8 mouse cellular contexts compared by ENCODE assay signal in genomic region chr14:60250366-60250765, GRCm38 (mm10). TPM values are rescaled to one million over a fixed set of nuclear protein-coding genes. Genes with fewer than 3 reads are reported as not detected.
DNase-seq lines count a peak whose midpoint lies in the region; ATAC-seq and TF ChIP-seq lines count a peak whose summit lies in the region.

No protein-coding gene starts in this region.

- H3K36me3 ChIP-seq in heart, embryonic 15.5 days = no peaks in the 10 kb centered on the region
- peaks cover 3% of the 10 kb centered on the region; the same call in 1 of the 2 replicates for H3K36me3 ChIP-seq in ES-Bruce4 (ENCODE audit: control insufficient read depth, insufficient read depth, low read length, poor library complexity, severe bottlenecking)
- H3K36me3 ChIP-seq in forebrain, postnatal 0 days (ENCODE audit: insufficient read depth) = no peaks in the 10 kb centered on the region
- 0 out of 2 replicates have a peak, but pooled peaks cover 2% of the 10 kb centered on the region for H3K36me3 ChIP-seq in liver, postnatal 0 days (replicated peaks; ENCODE audit: insufficient read depth, low read length)

- no peak for DNase-seq in heart, adult 18-20 months
- peak; percentile 14 for DNase-seq in forebrain, postnatal 0 days
- no peak for DNase-seq in liver, postnatal 0 days
- DNase-seq in cerebellum, postnatal 36 days = no peak
- DNase-seq in frontal cortex, postnatal 10 days (ENCODE audit: low spot score in 2 of 2) = no peak
- no peak for DNase-seq in frontal cortex, postnatal 14 days (ENCODE audit: low spot score in 2 of 2)

- no peak for TF ChIP-seq POLR2A in ES-Bruce4 (IDR thresholded peaks at IDR 0.05; ENCODE audit: insufficient read depth, low read length)

- H3K9ac ChIP-seq in heart, embryonic 15.5 days = peak overlapping the region; percentile 95
- H3K9ac ChIP-seq in ES-Bruce4 (ENCODE audit: low read depth, poor library complexity, severe bottlenecking) = peak overlapping the region; percentile 87
- peak overlapping the region; percentile 87 for H3K9ac ChIP-seq in forebrain, postnatal 0 days
- H3K9ac ChIP-seq in liver, postnatal 0 days (replicated peaks) = peak overlapping the region; percentile 99

- no peak for TF ChIP-seq CTCF in ES-Bruce4 (IDR thresholded peaks at IDR 0.05; ENCODE audit: low read depth, low read length)
- no peak for TF ChIP-seq CTCF in forebrain, postnatal 0 days (IDR thresholded peaks at IDR 0.05; ENCODE audit: low read depth)
- no peak for TF ChIP-seq CTCF in liver, postnatal 0 days (IDR thresholded peaks at IDR 0.05; ENCODE audit: low read depth)

- TF ChIP-seq EP300 in ES-Bruce4 (IDR thresholded peaks at IDR 0.05; ENCODE audit: insufficient read depth, low read depth, low read length) = no peak
- TF ChIP-seq EP300 in liver, postnatal 0 days (IDR thresholded peaks at IDR 0.05; ENCODE audit: low read depth) = no peak

- no peak overlapping the region for H3K27ac ChIP-seq in heart, embryonic 15.5 days
- no peak overlapping the region for H3K27ac ChIP-seq in ES-Bruce4 (ENCODE audit: insufficient read depth, low read length)
- peak overlapping the region; percentile 95; the same call in 1 of the 2 replicates for H3K27ac ChIP-seq in forebrain, postnatal 0 days (ENCODE audit: low read depth, low read length)
- H3K27ac ChIP-seq in liver, postnatal 0 days (ENCODE audit: low read depth) = peak overlapping the region; percentile 91

- ATAC-seq in heart, embryonic 15.5 days (replicated peaks; ENCODE audit: insufficient number of reproducible peaks, insufficient read depth, low FRiP score, low read depth) = no peak
- ATAC-seq in forebrain, postnatal 0 days = no peak
- no peak for ATAC-seq in liver, postnatal 0 days

- peak overlapping the region; percentile 68 for H3K4me2 ChIP-seq in heart, embryonic 15.5 days
- H3K4me2 ChIP-seq in forebrain, postnatal 0 days (ENCODE audit: low read depth) = peak overlapping the region; percentile 50
- H3K4me2 ChIP-seq in liver, postnatal 0 days (ENCODE audit: low read depth, low read length) = peak overlapping the region; percentile 86

- H3K4me1 ChIP-seq in heart, embryonic 15.5 days (replicated peaks) = peaks cover 21% of the 10 kb centered on the region
- H3K4me1 ChIP-seq in ES-Bruce4 (ENCODE audit: control insufficient read depth, insufficient read depth, low read length) = no peaks in the 10 kb centered on the region
- H3K4me1 ChIP-seq in forebrain, postnatal 0 days (ENCODE audit: insufficient read depth) = peaks cover 3% of the 10 kb centered on the region
- peaks cover 12% of the 10 kb centered on the region for H3K4me1 ChIP-seq in liver, postnatal 0 days (ENCODE audit: insufficient read depth)

- 9% methylated on average over 8 of the region's 8 CpGs for WGBS in heart, embryonic 15.5 days
- 16% methylated on average over 8 of the region's 8 CpGs for WGBS in forebrain, postnatal 0 days
- WGBS in liver, postnatal 0 days (ENCODE audit: insufficient replicate concordance) = 4% methylated on average over 8 of the region's 8 CpGs

- H3K4me3 ChIP-seq in heart, embryonic 15.5 days = peak overlapping the region; percentile 96
- H3K4me3 ChIP-seq in ES-Bruce4 (ENCODE audit: low read depth, low read length) = peak overlapping the region; percentile 87
- peak overlapping the region; percentile 77 for H3K4me3 ChIP-seq in forebrain, postnatal 0 days (ENCODE audit: low read depth, low read length)
- peak overlapping the region; percentile 90 for H3K4me3 ChIP-seq in liver, postnatal 0 days (ENCODE audit: low read depth, low read length)

- no peaks in the 10 kb centered on the region for H3K9me3 ChIP-seq in heart, embryonic 15.5 days (replicated peaks)
- no peaks in the 10 kb centered on the region for H3K9me3 ChIP-seq in ES-Bruce4 (replicated peaks; ENCODE audit: control insufficient read depth, insufficient read depth, low read length, poor library complexity, severe bottlenecking)
- no peaks in the 10 kb centered on the region for H3K9me3 ChIP-seq in forebrain, postnatal 0 days (ENCODE audit: low read length)
- no peaks in the 10 kb centered on the region for H3K9me3 ChIP-seq in liver, postnatal 0 days (ENCODE audit: low read length)

- H3K27me3 ChIP-seq in heart, embryonic 15.5 days = no peaks in the 10 kb centered on the region
- H3K27me3 ChIP-seq in ES-Bruce4 (ENCODE audit: control insufficient read depth, insufficient read depth, low read length, poor library complexity, severe bottlenecking) = no peaks in the 10 kb centered on the region
- no peaks in the 10 kb centered on the region for H3K27me3 ChIP-seq in forebrain, postnatal 0 days (ENCODE audit: insufficient read depth, low read length)
- H3K27me3 ChIP-seq in liver, postnatal 0 days (ENCODE audit: insufficient read depth, low read length) = no peaks in the 10 kb centered on the region

RNA-seq across cellular contexts. Expression of gene Nupl1, which starts 0.9 kb away (rescaled TPM):
- polyA plus RNA-seq in heart, embryonic 15.5 days (2015; fragmentation: Nextera tagmentation; extraction: Ambion mirVana) = 0.10 TPM in 1 of 2 replicates, not detected in the other
- not detected for total RNA-seq in heart, adult 18-20 months (2021)
- not detected in 2 replicates for polyA plus RNA-seq in ES-Bruce4 (2011; ENCODE audit: insufficient read depth, insufficient read length, low read depth, missing spikeins)
- total RNA-seq in forebrain, postnatal 0 days (2014; rRNA removed) = 0.23 TPM in 1 of 2 replicates, not detected in the other
- not detected in 2 replicates for polyA plus RNA-seq in forebrain, postnatal 0 days (2015; fragmentation: Nextera tagmentation; extraction: Ambion mirVana)
- polyA plus RNA-seq in liver, postnatal 0 days (2015; fragmentation: Nextera tagmentation; extraction: Ambion mirVana) = not detected in 2 replicates

RNA-seq across cellular contexts. Expression of gene Gm49336, which starts 0.9 kb away (rescaled TPM):
- polyA plus RNA-seq in heart, embryonic 15.5 days (2015; fragmentation: Nextera tagmentation; extraction: Ambion mirVana) = 30.2 and 32.1 TPM in 2 replicates
- total RNA-seq in heart, adult 18-20 months (2021) = 10 to 100 TPM; 26.4 to 28.0 TPM
- 85.2 and 91.3 TPM in 2 replicates for polyA plus RNA-seq in ES-Bruce4 (2011; ENCODE audit: insufficient read depth, insufficient read length, low read depth, missing spikeins)
- total RNA-seq in forebrain, postnatal 0 days (2014; rRNA removed) = 124 and 138 TPM in 2 replicates
- polyA plus RNA-seq in forebrain, postnatal 0 days (2015; fragmentation: Nextera tagmentation; extraction: Ambion mirVana) = 29.0 and 35.7 TPM in 2 replicates
- polyA plus RNA-seq in liver, postnatal 0 days (2015; fragmentation: Nextera tagmentation; extraction: Ambion mirVana) = 10.8 and 13.2 TPM in 2 replicates

RNA-seq across cellular contexts. Expression of gene Mtmr6, which starts 14.7 kb away (rescaled TPM):
- 23.9 and 26.3 TPM in 2 replicates for polyA plus RNA-seq in heart, embryonic 15.5 days (2015; fragmentation: Nextera tagmentation; extraction: Ambion mirVana)
- 10 to 100 TPM; 30.9 to 31.0 TPM for total RNA-seq in heart, adult 18-20 months (2021)
- polyA plus RNA-seq in ES-Bruce4 (2011; ENCODE audit: insufficient read depth, insufficient read length, low read depth, missing spikeins) = 36.6 and 45.0 TPM in 2 replicates
- 53.5 and 61.0 TPM in 2 replicates for total RNA-seq in forebrain, postnatal 0 days (2014; rRNA removed)
- polyA plus RNA-seq in forebrain, postnatal 0 days (2015; fragmentation: Nextera tagmentation; extraction: Ambion mirVana) = 56.6 and 64.2 TPM in 2 replicates
- 8.8 and 9.4 TPM in 2 replicates for polyA plus RNA-seq in liver, postnatal 0 days (2015; fragmentation: Nextera tagmentation; extraction: Ambion mirVana)

RNA-seq across cellular contexts. Expression of gene Atp8a2, which starts 53.4 kb away (rescaled TPM):
- polyA plus RNA-seq in heart, embryonic 15.5 days (2015; fragmentation: Nextera tagmentation; extraction: Ambion mirVana) = 6.0 and 6.1 TPM in 2 replicates
- total RNA-seq in heart, adult 18-20 months (2021) = 1 to 10 TPM; 4.1 to 6.3 TPM
- 1.1 and 1.7 TPM in 2 replicates for polyA plus RNA-seq in ES-Bruce4 (2011; ENCODE audit: insufficient read depth, insufficient read length, low read depth, missing spikeins)
- total RNA-seq in forebrain, postnatal 0 days (2014; rRNA removed) = 33.6 and 41.9 TPM in 2 replicates
- 18.3 and 38.0 TPM in 2 replicates for polyA plus RNA-seq in forebrain, postnatal 0 days (2015; fragmentation: Nextera tagmentation; extraction: Ambion mirVana)
- 5.6 and 7.5 TPM in 2 replicates for polyA plus RNA-seq in liver, postnatal 0 days (2015; fragmentation: Nextera tagmentation; extraction: Ambion mirVana)

Comparison
In these comparisons a context has a peak if more than half of its experiments do, and no peak if none do; other contexts are left out.
1. H3K27ac ChIP-seq: peak in forebrain, postnatal 0 days (single experiment) and liver, postnatal 0 days (single experiment); none in heart, embryonic 15.5 days (single experiment) and ES-Bruce4 (single experiment).
2. Peak in every context shown above with its lines, with median percentiles within 50 percentile points of each other: H3K4me2 ChIP-seq, H3K4me3 ChIP-seq and H3K9ac ChIP-seq.